Mouse (Mus musculus) gastrocnemius, postnatal 10 days (tissue): Measurements from ENCODE around the gene Eefsec. TPM values are rescaled to one million over a fixed set of nuclear protein-coding genes. Genes with fewer than 3 reads are reported as not detected.

Experiments
- DNase-seq: peaks from one replicate; pipeline ENCODE4 v3.0.0; 2021; ENCODE audit warnings: mixed read lengths
- total RNA-seq, 2 experiments: library from RNA; stranded (reverse); gene quantifications; 2 replicates each; pipeline ENCODE4 v1.2.3; 2021

Eefsec gene
- total RNA-seq, 2 experiments from 2014 or later = 9.3 to 10.9 TPM

- DNase-seq = no peak
These were observed 238.8 kb downstream of the Eefsec start for GRCm38 (mm10) chr6:88207403-88208033.

Other genes starting within 250 kb of the Eefsec start
- gene Dnajb8, start 224.3 kb downstream of the Eefsec start, total RNA-seq = not detected
- 10 to 100 TPM; 29.3 to 29.6 TPM for gene Ruvbl1, start 18.9 kb upstream of the Eefsec start, total RNA-seq
- gene Sec61a1, start 72.4 kb upstream of the Eefsec start, total RNA-seq = 10 to 100 TPM; 57.6 to 78.0 TPM
- gene Kbtbd12, start 191.4 kb upstream of the Eefsec start, total RNA-seq = 10 to 100 TPM; 41.8 to 45.9 TPM